Mouse (Mus musculus) adrenal gland, postnatal 14 days (tissue): Measurements from ENCODE around the gene Rreb1. TPM values are rescaled to one million over a fixed set of nuclear protein-coding genes. Genes with fewer than 3 reads are reported as not detected.

ENCODE experiments used
- DNase-seq: peaks from one replicate; pipeline ENCODE4 v3.0.0; 2021; ENCODE audit warnings: mixed read lengths
- total RNA-seq: library from RNA; stranded (reverse); gene quantifications from 2 replicates; pipeline ENCODE4 v1.2.3, GENCODE M21; 2021

Gene Rreb1
- total RNA-seq, 1 experiment from 2014 or later: 67.6 TPM

- peak; percentile 63 for DNase-seq
Observed at GRCm38 (mm10) chr13:37944306-37944705, 166.1 kb downstream of the Rreb1 start.

- DNase-seq: no peak
Observed at GRCm38 (mm10) chr13:37945392-37945791, 167.2 kb downstream of the Rreb1 start.

- peak; percentile 89 for DNase-seq
Observed at GRCm38 (mm10) chr13:37946734-37947133, 168.5 kb downstream of the Rreb1 start.

GRCm38 (mm10) chr13:37952981-37953380 is 174.8 kb downstream of the Rreb1 start:
- peak; percentile 40 for DNase-seq

- DNase-seq: no peak
Observed at GRCm38 (mm10) chr13:37954318-37954717, 176.1 kb downstream of the Rreb1 start.

- no peak for DNase-seq
Observed at GRCm38 (mm10) chr13:37958498-37959238, 180.5 kb downstream of the Rreb1 start.

GRCm38 (mm10) chr13:37959239-37959907 is 181.2 kb downstream of the Rreb1 start:
- no peak for DNase-seq

GRCm38 (mm10) chr13:37959936-37960335 is 181.7 kb downstream of the Rreb1 start:
- no peak for DNase-seq

- no peak for DNase-seq
Observed at GRCm38 (mm10) chr13:37962541-37962940, 184.3 kb downstream of the Rreb1 start.

GRCm38 (mm10) chr13:37963354-37964007 is 185.3 kb downstream of the Rreb1 start:
- peak; percentile 89 for DNase-seq

GRCm38 (mm10) chr13:37964128-37965087 is 186.2 kb downstream of the Rreb1 start:
- DNase-seq: peak; percentile 9

- peak; percentile 43 for DNase-seq
Observed at GRCm38 (mm10) chr13:37965126-37965914, 187.1 kb downstream of the Rreb1 start.

GRCm38 (mm10) chr13:37966256-37967051 is 188.3 kb downstream of the Rreb1 start:
- DNase-seq: no peak

- no peak for DNase-seq
Observed at GRCm38 (mm10) chr13:37967052-37967437, 188.8 kb downstream of the Rreb1 start.

GRCm38 (mm10) chr13:37967565-37967964 is 189.4 kb downstream of the Rreb1 start:
- DNase-seq: no peak

GRCm38 (mm10) chr13:37969337-37969736 is 191.1 kb downstream of the Rreb1 start:
- DNase-seq: peak; percentile 93

GRCm38 (mm10) chr13:37969988-37970387 is 191.8 kb downstream of the Rreb1 start:
- DNase-seq: no peak

- DNase-seq: no peak
Observed at GRCm38 (mm10) chr13:37970887-37971530, 192.8 kb downstream of the Rreb1 start.

- DNase-seq: no peak
Observed at GRCm38 (mm10) chr13:37974036-37974435, 195.8 kb downstream of the Rreb1 start.

- no peak for DNase-seq
Observed at GRCm38 (mm10) chr13:37974731-37975130, 196.5 kb downstream of the Rreb1 start.
